Mouse (Mus musculus) MEL (cell line): Measurements from ENCODE around the gene Osm. TPM values are rescaled to one million over a fixed set of nuclear protein-coding genes. Genes with fewer than 3 reads are reported as not detected.

ENCODE experiments used
- DNase-seq: peaks from one replicate; pipeline ENCODE4 v3.0.0; 2011; ENCODE audit warnings: low read depth, low spot score
- H3K27ac ChIP-seq: 2 replicates; pipeline ENCODE4 v1.5.1; 2012; ENCODE audit warnings: low read depth, mild to moderate bottlenecking, control low read depth, low read length, moderate library complexity; ENCODE audit not compliant: control insufficient read depth
- H3K27me3 ChIP-seq, 2 experiments: fragments of 150-350 bp in 1 of 2; sonication (generic) in 1 of 2; 2 replicates each; pipeline ENCODE4 v1.6.1; 2012; ENCODE audit warnings: low read length in 2 of 2, mild to moderate bottlenecking in 2 of 2, improper control_type of control experiment in 1 of 2, moderate library complexity in 1 of 2; ENCODE audit not compliant: insufficient read depth in 2 of 2, control insufficient read depth in 1 of 2
- H3K36me3 ChIP-seq, 2 experiments: 2 replicates each; pipeline ENCODE4 v1.6.1; 2012 to 2014; ENCODE audit warnings: low read length in 2 of 2, improper control_type of control experiment in 1 of 2, inconsistent platforms in 1 of 2, mild to moderate bottlenecking in 1 of 2; ENCODE audit not compliant: insufficient read depth in 2 of 2, control insufficient read depth in 1 of 2
- H3K4me1 ChIP-seq, 2 experiments: fragments of 150-350 bp in 1 of 2; sonication (generic) in 1 of 2; 2 replicates each; pipeline ENCODE4 v1.6.1; 2012; ENCODE audit warnings: low read length in 2 of 2, improper control_type of control experiment in 1 of 2, mild to moderate bottlenecking in 1 of 2; ENCODE audit not compliant: insufficient read depth in 2 of 2, control insufficient read depth in 1 of 2
- H3K4me3 ChIP-seq, 2 experiments: fragments of 150-350 bp in 1 of 2; sonication (generic) in 1 of 2; 2 replicates each; pipeline ENCODE4 v1.5.1; 2012; ENCODE audit warnings: low read depth in 2 of 2, low read length in 2 of 2, mild to moderate bottlenecking in 2 of 2, moderate library complexity in 2 of 2, control low read depth in 1 of 2, improper control_type of control experiment in 1 of 2; ENCODE audit not compliant: control insufficient read depth in 1 of 2, insufficient read depth in 1 of 2
- H3K79me2 ChIP-seq: 2 replicates; pipeline ENCODE4 v1.6.1; 2012; ENCODE audit warnings: mild to moderate bottlenecking, low read length, moderate library complexity; ENCODE audit not compliant: control insufficient read depth, poor library complexity, insufficient read depth
- H3K9ac ChIP-seq: 2 replicates; pipeline ENCODE4 v1.6.1; 2012; ENCODE audit warnings: low read depth, mild to moderate bottlenecking, control low read depth, low read length, moderate library complexity; ENCODE audit not compliant: control insufficient read depth, poor library complexity, severe bottlenecking
- H3K9me3 ChIP-seq: fragments of 150-350 bp; sonication (generic); replicated peaks from 2 replicates; pipeline ENCODE4 v1.6.1; 2012; ENCODE audit warnings: mild to moderate bottlenecking, low read length, improper control_type of control experiment, moderate library complexity; ENCODE audit not compliant: insufficient read depth
- BHLHE40 ChIP-seq: IDR thresholded peaks from 2 replicates; pipeline ENCODE4 v1.6.1; 2012; ENCODE audit warnings: low read depth, mild to moderate bottlenecking, inconsistent platforms, low read length, improper control_type of control experiment, borderline replicate concordance
- CHD2 ChIP-seq: IDR thresholded peaks from 2 replicates; pipeline ENCODE4 v1.6.1; 2011; ENCODE audit warnings: low read length, improper control_type of control experiment
- CTCF ChIP-seq, 3 experiments: IDR thresholded peaks in 2 of 3; conservative IDR thresholded peaks in 1 of 3; 2 replicates each; pipeline ENCODE4 v1.5.1; 2011 to 2012; ENCODE audit warnings: low read length in 3 of 3, low read depth in 2 of 3, mild to moderate bottlenecking in 2 of 3, improper control_type of control experiment in 1 of 3, inconsistent platforms in 1 of 3, mixed read lengths in 1 of 3, moderate library complexity in 1 of 3; ENCODE audit not compliant: control insufficient read depth in 1 of 3, insufficient read depth in 1 of 3, poor library complexity in 1 of 3, severe bottlenecking in 1 of 3
- E2F4 ChIP-seq: IDR thresholded peaks from 2 replicates; pipeline ENCODE4 v1.6.1; 2011; ENCODE audit warnings: low read depth, low read length, improper control_type of control experiment, borderline replicate concordance
- ELF1 ChIP-seq: IDR thresholded peaks from 2 replicates; pipeline ENCODE4 v1.6.1; 2014; ENCODE audit warnings: low read depth, mild to moderate bottlenecking, inconsistent platforms, low read length, improper control_type of control experiment, moderate library complexity
- EP300 ChIP-seq, 2 experiments: IDR thresholded peaks; 2 replicates each; pipeline ENCODE4 v1.6.1; 2011; ENCODE audit warnings: improper control_type of control experiment in 2 of 2, low read length in 2 of 2, low read depth in 1 of 2, mild to moderate bottlenecking in 1 of 2
- GABPA ChIP-seq: IDR thresholded peaks from 2 replicates; pipeline ENCODE4 v1.6.1; 2012; ENCODE audit warnings: low read depth, mild to moderate bottlenecking, inconsistent platforms, low read length, improper control_type of control experiment, moderate library complexity
- HCFC1 ChIP-seq: IDR thresholded peaks from 2 replicates; pipeline ENCODE4 v1.6.1; 2012; ENCODE audit warnings: low read depth, mild to moderate bottlenecking, inconsistent platforms, low read length, improper control_type of control experiment, moderate library complexity
- KAT2A ChIP-seq: conservative IDR thresholded peaks from 2 replicates; pipeline ENCODE4 v1.6.1; 2012; ENCODE audit warnings: low read depth, low read length, improper control_type of control experiment, inconsistent platforms
- MAZ ChIP-seq: IDR thresholded peaks from 2 replicates; pipeline ENCODE4 v1.6.1; 2012; ENCODE audit warnings: low read depth, mild to moderate bottlenecking, inconsistent platforms, low read length, improper control_type of control experiment
- MXI1 ChIP-seq: IDR thresholded peaks from 2 replicates; pipeline ENCODE4 v1.6.1; 2011; ENCODE audit warnings: mild to moderate bottlenecking, low read depth, low read length, improper control_type of control experiment
- MYC ChIP-seq: IDR thresholded peaks from 2 replicates; pipeline ENCODE4 v1.6.1; 2011; ENCODE audit warnings: low read depth, mild to moderate bottlenecking, low read length, improper control_type of control experiment, moderate library complexity
- POLR2A ChIP-seq, 2 experiments: IDR thresholded peaks; 2 replicates each; pipeline ENCODE4 v1.6.1; 2011 to 2012; ENCODE audit warnings: low read length in 2 of 2, mild to moderate bottlenecking in 2 of 2, control low read depth in 1 of 2, improper control_type of control experiment in 1 of 2, low read depth in 1 of 2, moderate library complexity in 1 of 2; ENCODE audit not compliant: control insufficient read depth in 1 of 2, insufficient read depth in 1 of 2, poor library complexity in 1 of 2
- POLR2AphosphoS5 ChIP-seq: IDR thresholded peaks from 2 replicates; pipeline ENCODE4 v1.6.1; 2012; ENCODE audit warnings: low read depth, borderline replicate concordance, mild to moderate bottlenecking, inconsistent platforms, low read length, moderate library complexity, mixed read lengths
- RAD21 ChIP-seq: IDR thresholded peaks from 2 replicates; pipeline ENCODE4 v1.6.1; 2011; ENCODE audit warnings: mild to moderate bottlenecking, low read depth, low read length, improper control_type of control experiment
- RCOR1 ChIP-seq: IDR thresholded peaks from 2 replicates; pipeline ENCODE4 v1.6.1; 2012; ENCODE audit warnings: low read depth, mild to moderate bottlenecking, inconsistent platforms, low read length, improper control_type of control experiment
- SIN3A ChIP-seq: IDR thresholded peaks from 2 replicates; pipeline ENCODE4 v1.6.1; 2012; ENCODE audit warnings: low read length, improper control_type of control experiment, inconsistent platforms
- SMC3 ChIP-seq: IDR thresholded peaks from 2 replicates; pipeline ENCODE4 v1.6.1; 2011; ENCODE audit warnings: low read depth, low read length, improper control_type of control experiment
- TBP ChIP-seq: IDR thresholded peaks from 2 replicates; pipeline ENCODE4 v1.8.0; 2011; ENCODE audit warnings: low read depth, low read length, improper control_type of control experiment
- TCF12 ChIP-seq: IDR thresholded peaks from 2 replicates; pipeline ENCODE4 v1.6.1; 2014; ENCODE audit warnings: low read depth, mild to moderate bottlenecking, inconsistent platforms, low read length, improper control_type of control experiment, moderate library complexity
- USF1 ChIP-seq: IDR thresholded peaks from 2 replicates; pipeline ENCODE4 v1.6.1; 2014; ENCODE audit warnings: low read depth, mild to moderate bottlenecking, inconsistent platforms, low read length, improper control_type of control experiment, moderate library complexity
- USF2 ChIP-seq, 2 experiments: IDR thresholded peaks; 2 replicates each; pipeline ENCODE4 v1.6.1; 2011 to 2012; ENCODE audit warnings: improper control_type of control experiment in 2 of 2, low read length in 2 of 2, borderline replicate concordance in 1 of 2, inconsistent platforms in 1 of 2, low read depth in 1 of 2, mild to moderate bottlenecking in 1 of 2; ENCODE audit not compliant: insufficient read depth in 1 of 2
- ZC3H11A ChIP-seq: IDR thresholded peaks from 2 replicates; pipeline ENCODE4 v1.6.1; 2012; ENCODE audit warnings: low read depth, mild to moderate bottlenecking, inconsistent platforms, low read length, improper control_type of control experiment
- ZKSCAN1 ChIP-seq: IDR thresholded peaks from 2 replicates; pipeline ENCODE4 v1.6.1; 2012; ENCODE audit warnings: low read depth, mild to moderate bottlenecking, inconsistent platforms, low read length, improper control_type of control experiment, moderate library complexity
- ZMIZ1 ChIP-seq: IDR thresholded peaks from 2 replicates; pipeline ENCODE4 v1.6.1; 2012; ENCODE audit warnings: low read depth, mild to moderate bottlenecking, inconsistent platforms, low read length, improper control_type of control experiment, moderate library complexity
- polyA plus RNA-seq, 2 experiments: library from polyadenylated mRNA; stranded (reverse) in 1 of 2; unstranded in 1 of 2; fragments of >175 nt in 1 of 2; fragments of >200 nt in 1 of 2; gene quantifications; 2 replicates each; pipeline versions ENCODE4 v1.2.1 to v1.2.4; 2012; ENCODE audit warnings: low replicate concordance in 2 of 2, low read depth in 1 of 2; ENCODE audit not compliant: insufficient read length in 2 of 2, insufficient read depth in 1 of 2, missing spikeins in 1 of 2
- total RNA-seq: library from RNA; depleted of rRNA; stranded (reverse); fragments of 300-350 nt; gene quantifications from 2 replicates; pipeline ENCODE4 v1.2.3, GENCODE M21; 2012

Osm gene
- total and polyA plus RNA-seq, 3 experiments = 10.6 to 15.4 TPM; not detected in 1

DNA sequence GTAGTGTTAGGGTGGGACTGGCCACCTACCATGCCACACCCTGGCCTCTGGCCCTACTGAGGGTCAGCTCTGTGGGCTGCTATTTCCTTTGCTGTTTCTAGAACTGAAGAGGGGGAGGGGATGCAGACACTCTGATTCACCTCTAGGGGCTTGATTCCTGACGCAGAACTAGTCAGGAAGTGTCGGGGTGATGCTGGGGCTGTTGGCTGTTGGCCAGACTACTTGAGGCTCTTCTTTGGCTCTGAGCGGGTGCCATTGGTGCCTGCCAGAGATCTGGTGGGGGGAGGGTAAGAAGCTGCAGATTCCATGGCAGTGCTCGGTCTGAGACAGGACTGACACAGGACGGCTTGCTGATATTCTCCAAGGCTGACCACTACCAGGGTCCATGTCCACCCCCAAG is 25.7 kb downstream of the Osm start:
- no peaks in the 10 kb centered on the region for H3K79me2 ChIP-seq
- peaks cover 6 to 41% of the 10 kb centered on the region in 2 experiments for H3K4me1 ChIP-seq
- peaks cover 2 to 4% of the 10 kb centered on the region in 2 experiments; a peak in 3 of 4 replicates for H3K27me3 ChIP-seq
- peaks cover 0 to 8% of the 10 kb centered on the region in 2 experiments; a peak in 2 of 4 replicates for H3K36me3 ChIP-seq
- H3K9me3 ChIP-seq = no peaks in the 10 kb centered on the region
- peak; percentile 92 for DNase-seq
- TF ChIP-seq RAD21 = peak; percentile 5
- TF ChIP-seq RCOR1 = peak; percentile 39; the same call in 1 of the 2 replicates
- TF ChIP-seq POLR2A (IDR thresholded peaks at IDR 0.05; ENCODE audit: control insufficient read depth in 1 of 2, insufficient read depth in 1 of 2, low read depth in 1 of 2, low read length in 2 of 2, poor library complexity in 1 of 2) = no peak
- TF ChIP-seq CTCF (IDR thresholded peaks at IDR 0.05 in 2 of 3, conservative IDR thresholded peaks at IDR 0.05 in 1 of 3; ENCODE audit: control insufficient read depth in 1 of 3, insufficient read depth in 1 of 3, low read depth in 2 of 3, low read length in 3 of 3, poor library complexity in 1 of 3, severe bottlenecking in 1 of 3) = peak; percentile 26 to 58 (median 43); a peak in 5 of 6 replicates
- TF ChIP-seq ZMIZ1 = no peak
- TF ChIP-seq SMC3 = peak; percentile 37
- 0 out of 2 replicates have a peak, but pooled peaks have one; percentile 36 for TF ChIP-seq HCFC1
- TF ChIP-seq ZC3H11A = 0 out of 2 replicates have a peak, but pooled peaks have one; percentile 22
- TF ChIP-seq KAT2A = 0 out of 2 replicates have a peak, but pooled peaks have one; percentile 24
- no peak for TF ChIP-seq USF2 (IDR thresholded peaks at IDR 0.05; ENCODE audit: borderline replicate concordance in 1 of 2, insufficient read depth in 1 of 2, low read depth in 1 of 2, low read length in 2 of 2)
- TF ChIP-seq CHD2 = peak; percentile 76
- TF ChIP-seq MAZ = peak; percentile 54; the same call in 1 of the 2 replicates
- TF ChIP-seq BHLHE40 = 0 out of 2 replicates have a peak, but pooled peaks have one; percentile 33
- TF ChIP-seq E2F4 = no peak
- 0 out of 2 replicates have a peak, but pooled peaks have one; percentile 22 for TF ChIP-seq SIN3A
- TF ChIP-seq ELF1 = peak; percentile 71; the same call in 1 of the 2 replicates
- TF ChIP-seq TCF12 = no peak
- TF ChIP-seq EP300 (IDR thresholded peaks at IDR 0.05; ENCODE audit: low read depth in 1 of 2, low read length in 2 of 2) = peak in 1 of 2 experiments; percentile 55; a peak in 2 of 4 replicates
- H3K4me3 ChIP-seq = no peak overlapping the region
- H3K27ac ChIP-seq = peak overlapping the region; percentile 20; the same call in 1 of the 2 replicates
- H3K9ac ChIP-seq = no peak overlapping the region

DNA sequence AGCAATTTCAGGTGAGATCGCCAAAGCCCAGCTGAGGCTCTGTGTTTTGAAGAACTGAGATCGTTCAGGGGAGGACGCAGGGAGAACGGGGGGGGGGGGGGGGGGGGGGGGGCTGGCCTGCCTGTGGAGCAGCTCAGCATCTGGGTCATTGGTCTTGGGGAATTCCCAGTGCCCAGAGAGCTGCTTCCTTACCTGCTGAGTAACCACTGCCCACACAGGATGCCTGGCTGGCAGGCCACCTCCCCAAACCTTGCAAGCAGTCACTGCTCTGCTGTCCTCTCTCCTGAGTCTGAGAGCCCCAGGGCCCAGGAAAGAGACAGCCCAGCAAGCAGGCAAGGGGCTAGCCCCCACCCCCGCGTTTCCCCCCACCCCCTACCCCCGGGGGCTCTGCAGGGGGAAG is 26.6 kb downstream of the Osm start:
- Histone ChIP-seq H3K9me3 (no peaks in the 10 kb centered on the region), H3K27me3 (peaks cover 2 to 4% of the 10 kb centered on the region in 2 experiments; a peak in 3 of 4 replicates), H3K4me1 (peaks cover 6 to 41% of the 10 kb centered on the region in 2 experiments), H3K9ac (no peak overlapping the region), H3K27ac (no peak overlapping the region), H3K4me3 (no peak overlapping the region), H3K79me2 (no peaks in the 10 kb centered on the region), H3K36me3 (peaks cover 0 to 8% of the 10 kb centered on the region in 2 experiments; a peak in 2 of 4 replicates)
- DNase-seq = no peak
- TF ChIP-seq GABPA (no peak), USF1 (no peak), EP300 (IDR thresholded peaks at IDR 0.05; ENCODE audit: low read depth in 1 of 2, low read length in 2 of 2) (no peak), MXI1 (no peak), ZMIZ1 (no peak), POLR2AphosphoS5 (no peak), TBP (no peak), MYC (no peak), ZKSCAN1 (no peak), HCFC1 (no peak)
